Mouse (Mus musculus) embryonic facial prominence, embryonic 10.5 days (tissue): Measurements from ENCODE around the gene Tmem26. TPM values are rescaled to one million over a fixed set of nuclear protein-coding genes. Genes with fewer than 3 reads are reported as not detected.

ENCODE experiments used
- DNase-seq: peaks from one replicate; pipeline ENCODE4 v3.0.0-alpha.2; 2017; ENCODE audit warnings: low spot score
- H3K27ac ChIP-seq: fragments of 300-500 bp; sonication (generic); replicated peaks from 2 replicates; pipeline ENCODE4 v1.5.1; 2016; ENCODE audit warnings: mild to moderate bottlenecking
- H3K27me3 ChIP-seq: fragments of 300-500 bp; sonication (generic); replicated peaks from 2 replicates; pipeline ENCODE4 v1.6.1; 2016; ENCODE audit warnings: low read depth, mild to moderate bottlenecking; ENCODE audit not compliant: poor library complexity, severe bottlenecking
- H3K36me3 ChIP-seq: fragments of 300-500 bp; sonication (generic); replicated peaks from 2 replicates; pipeline ENCODE4 v1.6.1; 2016; ENCODE audit warnings: mild to moderate bottlenecking, moderate library complexity
- H3K4me1 ChIP-seq: fragments of 300-500 bp; sonication (generic); 2 replicates; pipeline ENCODE4 v1.6.1; 2016
- H3K4me3 ChIP-seq: fragments of 300-500 bp; sonication (generic); 2 replicates; pipeline ENCODE4 v1.5.1; 2016; ENCODE audit warnings: mild to moderate bottlenecking, moderate library complexity
- H3K9me3 ChIP-seq: fragments of 300-500 bp; sonication (generic); 2 replicates; pipeline ENCODE4 v1.6.1; 2016; ENCODE audit warnings: mild to moderate bottlenecking
- WGBS: fragments of 180-500 bp; shearing (Covaris S2); methylation state at CpG from one replicate; pipeline ENCODE4 v1.1.7; 2016; 5-methylcytosine and 5-hydroxymethylcytosine counted together
- polyA plus RNA-seq: library from polyadenylated mRNA; unstranded; fragments of >200 nt; fragmentation: Nextera tagmentation; extraction: Ambion mirVana; gene quantifications from 2 replicates; pipeline ENCODE4 v1.2.1, GENCODE M21; 2016

Tmem26 gene
- 4.2 and 10.2 TPM in 2 replicates for polyA plus RNA-seq

GRCm38 (mm10) chr10:68723568-68724360 lies at the start of gene Tmem26:
Gene Tmem26, plus strand, starts transcription at chr10:68723646.
- under 1% methylated on average over 32 of the region's 32 CpGs for WGBS
- Histone ChIP-seq H3K27ac (peak within 1 kb of the TSS; percentile 81), H3K27me3 (peaks cover 22% of the 10 kb centered on the region), H3K9me3 (no peaks in the 10 kb centered on the region), H3K4me3 (peak within 1 kb of the TSS; percentile 73), H3K4me1 (peaks cover 24% of the 10 kb centered on the region), H3K36me3 (no peaks in the 10 kb centered on the region)
- DNase-seq: peak; percentile 66

DNA sequence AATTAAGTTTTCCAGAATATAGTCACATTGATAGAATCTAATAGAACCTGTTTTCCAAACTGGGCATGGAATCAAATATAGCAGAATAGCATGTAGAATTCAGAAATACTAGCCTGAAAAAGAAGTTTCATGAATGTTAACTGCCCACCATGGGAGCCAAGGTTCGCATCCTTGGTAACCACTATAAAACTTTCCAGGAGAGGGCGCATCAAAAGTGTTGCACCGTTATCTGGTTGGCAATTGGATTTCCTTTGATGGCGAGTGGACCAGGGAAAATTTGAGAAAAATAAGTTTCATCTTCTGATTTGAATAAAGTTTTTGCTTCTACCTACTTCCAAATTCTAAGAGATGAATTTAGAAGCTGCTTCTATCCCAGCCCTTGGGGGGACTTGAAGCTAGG lies 44.8 kb upstream of the Tmem26 start:
- no peaks in the 10 kb centered on the region for H3K27me3 ChIP-seq
- no peak overlapping the region for H3K27ac ChIP-seq
- H3K36me3 ChIP-seq: no peaks in the 10 kb centered on the region
- no peaks in the 10 kb centered on the region for H3K9me3 ChIP-seq
- 65% methylated on average over 4 of the region's 4 CpGs for WGBS
- no peaks in the 10 kb centered on the region for H3K4me1 ChIP-seq
- no peak for DNase-seq
- no peak overlapping the region for H3K4me3 ChIP-seq

DNA sequence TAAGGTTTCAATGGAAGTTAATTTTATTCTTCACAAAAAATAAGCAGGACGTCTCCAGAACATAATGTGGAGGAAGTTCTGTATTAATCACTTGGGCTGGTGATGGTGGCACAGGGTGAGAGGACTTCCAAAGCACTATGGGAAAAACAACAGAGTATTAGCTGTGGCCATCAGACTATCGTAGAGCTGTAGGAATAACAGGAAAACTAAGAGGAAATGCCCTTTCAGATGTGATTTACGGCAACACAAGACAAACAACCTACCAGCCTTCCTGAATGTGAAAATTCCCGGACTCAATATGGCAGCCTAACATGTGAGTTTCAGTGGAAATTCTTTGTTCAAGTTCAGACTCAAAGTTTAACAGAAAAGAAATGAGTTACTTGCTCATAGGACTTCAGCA lies 42.2 kb upstream of the Tmem26 start:
- Histone ChIP-seq H3K27me3 (no peaks in the 10 kb centered on the region), H3K36me3 (no peaks in the 10 kb centered on the region), H3K9me3 (peaks cover 2% of the 10 kb centered on the region; the same call in 1 of the 2 replicates), H3K4me3 (no peak overlapping the region), H3K27ac (no peak overlapping the region), H3K4me1 (no peaks in the 10 kb centered on the region)
- 79% methylated on average over 4 of the region's 4 CpGs for WGBS
- no peak for DNase-seq

DNA sequence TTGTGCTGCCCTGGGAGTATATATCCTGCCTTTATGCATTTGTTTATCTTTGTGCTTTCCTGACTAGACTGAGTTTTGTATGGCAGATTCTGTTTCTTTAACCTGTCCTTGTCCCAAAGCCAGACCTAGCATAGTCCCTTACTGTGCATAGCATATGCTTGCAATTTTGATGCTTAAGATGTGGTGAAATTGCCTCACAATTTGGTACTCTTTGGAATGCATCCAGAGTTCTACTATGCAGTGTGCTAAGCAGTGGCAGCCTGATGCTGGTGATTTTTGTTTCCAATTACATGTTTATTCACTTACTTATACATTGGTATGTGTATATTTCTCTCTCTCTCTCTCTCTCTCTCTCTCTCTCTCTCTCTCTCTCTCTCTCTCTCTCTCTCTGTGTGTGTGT lies 37.9 kb upstream of the Tmem26 start:
- Histone ChIP-seq H3K36me3 (no peaks in the 10 kb centered on the region), H3K27me3 (no peaks in the 10 kb centered on the region), H3K4me1 (no peaks in the 10 kb centered on the region), H3K9me3 (peaks cover 2% of the 10 kb centered on the region; the same call in 1 of the 2 replicates), H3K4me3 (no peak overlapping the region), H3K27ac (no peak overlapping the region)
- DNase-seq: no peak

DNA sequence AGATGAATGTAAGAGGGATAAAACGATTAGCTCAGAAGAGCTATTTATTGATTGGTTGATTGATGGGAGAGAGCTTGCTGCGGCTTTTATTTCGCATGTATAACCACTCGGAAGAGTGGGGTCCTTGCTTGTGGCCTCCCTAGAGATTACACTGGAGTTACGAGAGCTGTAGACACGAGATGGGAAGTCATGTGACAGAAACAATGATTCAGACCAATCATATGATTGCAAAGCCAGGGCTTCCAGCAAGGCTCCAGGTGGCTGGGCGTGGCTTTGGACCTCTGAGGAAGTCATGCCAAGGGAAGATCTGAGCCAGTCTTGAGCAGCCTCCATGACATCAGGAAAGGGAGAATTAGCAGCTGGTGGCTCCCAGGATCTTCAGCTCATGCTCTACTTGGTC lies 32.3 kb upstream of the Tmem26 start:
- H3K9me3 ChIP-seq: no peaks in the 10 kb centered on the region

GRCm38 (mm10) chr10:68692401-68692800 lies 31.0 kb upstream of the Tmem26 start:
- H3K9me3 ChIP-seq: no peaks in the 10 kb centered on the region
- H3K36me3 ChIP-seq: no peaks in the 10 kb centered on the region
- H3K4me3 ChIP-seq: no peak overlapping the region
- WGBS: 87% methylated on average over 1 of the region's 1 CpGs
- no peak for DNase-seq
- H3K4me1 ChIP-seq: no peaks in the 10 kb centered on the region
- H3K27ac ChIP-seq: no peak overlapping the region
- H3K27me3 ChIP-seq: no peaks in the 10 kb centered on the region

More for the DNA sequence above, 32.3 kb upstream of the Tmem26 start:
- no peak overlapping the region for H3K4me3 ChIP-seq
- H3K36me3 ChIP-seq: no peaks in the 10 kb centered on the region
- 85% methylated on average over 7 of the region's 7 CpGs for WGBS
- no peaks in the 10 kb centered on the region for H3K4me1 ChIP-seq
- DNase-seq: no peak
- no peaks in the 10 kb centered on the region for H3K27me3 ChIP-seq
- no peak overlapping the region for H3K27ac ChIP-seq

DNA sequence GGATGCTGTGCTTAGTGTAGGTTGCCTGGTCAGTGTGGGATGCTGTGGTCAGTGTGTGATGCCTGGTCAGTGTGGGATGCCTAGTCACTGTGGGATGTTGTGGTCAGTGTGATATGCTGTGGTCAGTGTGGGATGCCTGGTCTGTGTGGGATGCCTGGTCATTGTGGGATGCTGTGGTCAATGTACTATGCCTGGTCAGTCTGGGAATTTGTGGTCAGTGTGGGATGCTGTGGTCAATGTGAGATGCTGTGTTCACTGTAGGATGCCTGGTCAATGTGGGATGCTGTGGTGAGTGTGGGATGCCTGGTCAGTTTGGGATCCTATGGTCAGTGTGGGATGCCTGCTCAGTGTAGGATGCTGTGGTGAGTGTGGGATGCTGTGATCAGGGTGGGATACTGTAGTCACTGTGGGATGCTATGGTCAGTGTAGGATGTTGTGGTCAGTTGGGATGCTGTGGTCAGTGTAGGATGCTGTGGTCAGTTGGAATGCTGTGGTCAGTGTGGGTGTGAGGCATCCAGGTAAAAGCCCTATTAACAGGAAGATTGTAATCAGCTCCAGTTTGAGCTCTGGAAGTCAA lies 27.6 kb upstream of the Tmem26 start:
- H3K36me3 ChIP-seq: no peaks in the 10 kb centered on the region
- no peak overlapping the region for H3K27ac ChIP-seq
- no peaks in the 10 kb centered on the region for H3K27me3 ChIP-seq
- H3K9me3 ChIP-seq: no peaks in the 10 kb centered on the region
- H3K4me3 ChIP-seq: no peak overlapping the region
- no peaks in the 10 kb centered on the region for H3K4me1 ChIP-seq
- no peak for DNase-seq

GRCm38 (mm10) chr10:68704268-68704667 lies 19.2 kb upstream of the Tmem26 start:
- no peak overlapping the region for H3K4me3 ChIP-seq
- WGBS: 80% methylated on average over 2 of the region's 2 CpGs
- no peaks in the 10 kb centered on the region for H3K4me1 ChIP-seq
- no peaks in the 10 kb centered on the region for H3K27me3 ChIP-seq
- H3K27ac ChIP-seq: no peak overlapping the region
- DNase-seq: no peak
- no peaks in the 10 kb centered on the region for H3K36me3 ChIP-seq
- H3K9me3 ChIP-seq: no peaks in the 10 kb centered on the region

DNA sequence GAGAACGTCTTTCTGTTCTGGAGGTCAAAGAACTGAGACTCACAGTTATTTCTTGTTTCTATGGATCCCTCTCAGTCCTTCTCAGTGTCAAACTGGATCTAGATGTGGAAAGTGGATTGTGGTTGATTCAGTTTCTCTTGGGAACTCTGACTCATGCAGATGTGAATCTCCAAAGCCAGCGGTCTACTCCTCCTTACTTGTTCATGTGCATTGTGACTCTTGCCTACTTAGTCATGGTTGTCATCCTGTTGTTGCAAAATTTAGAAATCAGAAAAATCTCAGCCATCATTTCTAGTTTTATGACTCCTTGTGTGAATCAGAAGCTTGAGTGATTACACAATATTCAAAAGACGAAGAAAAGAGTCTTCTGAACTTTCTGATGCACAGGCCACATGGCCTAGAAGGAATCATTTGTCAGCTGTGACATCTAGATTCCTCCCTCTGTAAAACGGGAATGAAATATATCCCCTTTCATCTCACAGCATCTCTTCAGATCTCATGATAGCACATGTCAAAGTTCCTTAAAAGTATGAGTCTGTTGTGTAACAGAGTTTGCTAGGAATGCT lies 17.9 kb upstream of the Tmem26 start:
- no peak for DNase-seq
- no peaks in the 10 kb centered on the region for H3K4me1 ChIP-seq
- no peaks in the 10 kb centered on the region for H3K36me3 ChIP-seq
- H3K9me3 ChIP-seq: no peaks in the 10 kb centered on the region
- no peak overlapping the region for H3K4me3 ChIP-seq
- no peaks in the 10 kb centered on the region for H3K27me3 ChIP-seq
- H3K27ac ChIP-seq: no peak overlapping the region
- 85% methylated on average over 4 of the region's 4 CpGs for WGBS

DNA sequence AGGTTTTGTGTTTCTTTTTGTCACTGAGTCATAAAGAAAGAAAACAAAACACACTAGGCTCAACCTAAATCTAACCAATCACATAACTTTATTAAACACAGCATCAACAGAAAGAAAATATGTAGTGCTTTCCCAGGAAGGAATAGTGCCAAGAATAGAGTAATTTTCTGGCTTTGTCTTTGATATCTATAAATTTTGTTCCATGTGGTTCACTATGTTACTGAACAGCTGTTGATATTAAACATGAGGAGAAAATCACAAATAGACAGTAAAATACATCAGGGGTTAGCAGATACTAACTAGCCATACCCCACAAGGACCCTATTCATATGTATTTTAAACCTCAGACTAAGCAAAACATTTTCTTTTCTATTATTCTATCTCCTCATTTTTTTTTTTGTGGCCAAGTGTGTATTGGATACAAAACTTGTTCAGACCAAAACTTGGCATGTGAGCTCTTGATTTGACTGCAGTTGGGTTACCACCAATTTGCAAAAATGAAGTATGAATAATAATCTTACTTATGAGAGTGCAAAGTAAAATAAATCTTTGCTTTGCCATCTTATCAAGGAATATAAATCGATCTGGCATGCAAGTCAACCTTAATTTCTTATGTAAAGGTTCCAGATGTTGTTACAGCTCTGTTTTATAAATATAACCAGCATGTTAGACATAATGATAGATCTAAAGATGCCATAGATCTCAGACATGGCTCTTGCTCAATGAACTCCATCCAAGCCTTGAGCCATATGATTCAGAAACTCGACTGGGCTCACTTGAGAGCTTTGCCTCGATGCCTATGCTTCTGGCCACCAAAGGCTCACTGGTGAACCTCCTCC lies 16.2 kb upstream of the Tmem26 start:
- DNase-seq: no peak
- Histone ChIP-seq H3K36me3 (no peaks in the 10 kb centered on the region), H3K4me3 (no peak overlapping the region), H3K27ac (no peak overlapping the region), H3K4me1 (no peaks in the 10 kb centered on the region), H3K9me3 (no peaks in the 10 kb centered on the region), H3K27me3 (no peaks in the 10 kb centered on the region)
- WGBS: 86% methylated on average over 3 of the region's 3 CpGs

- WGBS: 80% methylated on average over 2 of the region's 2 CpGs
- no peaks in the 10 kb centered on the region for H3K36me3 ChIP-seq
Measured at GRCm38 (mm10) chr10:68712926-68713325, 10.5 kb upstream of the Tmem26 start.

GRCm38 (mm10) chr10:68714302-68714701 lies 9.1 kb upstream of the Tmem26 start:
- Histone ChIP-seq H3K27ac (no peak overlapping the region), H3K27me3 (no peaks in the 10 kb centered on the region), H3K36me3 (no peaks in the 10 kb centered on the region), H3K4me1 (peaks cover 6% of the 10 kb centered on the region; the same call in 1 of the 2 replicates), H3K4me3 (no peak overlapping the region), H3K9me3 (no peaks in the 10 kb centered on the region)
- no peak for DNase-seq
- WGBS: 73% methylated on average over 3 of the region's 3 CpGs

More at GRCm38 (mm10) chr10:68712926-68713325, 10.5 kb upstream of the Tmem26 start:
- Histone ChIP-seq H3K27me3 (no peaks in the 10 kb centered on the region), H3K4me3 (no peak overlapping the region), H3K4me1 (peaks cover 5% of the 10 kb centered on the region; the same call in 1 of the 2 replicates), H3K9me3 (no peaks in the 10 kb centered on the region), H3K27ac (no peak overlapping the region)
- DNase-seq: no peak
